Mouse (Mus musculus): ENCODE results near the gene Cdc42bpg. TPM values are rescaled to one million over a fixed set of nuclear protein-coding genes. Genes with fewer than 3 reads are reported as not detected.
"Not testable (repeated sequence)": the region's sequence is repeated elsewhere in the genome, so short reads cannot be mapped to it uniquely, and the experiment has no call there.

Cdc42bpg gene
- polyA plus RNA-seq, 1 experiment from 2014 or later, result 1.0 TPM

GRCm38 (mm10) chr19:6305517-6306115, 640 bp upstream of the Cdc42bpg start:
- DNase-seq (ENCODE audit: low spot score) (no peak), ATAC-seq (replicated peaks; ENCODE audit: low FRiP score, low read depth) (no peak)
- peak overlapping the region; percentile 65 for H3K4me3 ChIP-seq (replicated peaks; ENCODE audit: low read depth, low read length)
- no peak for TF ChIP-seq CTCF (IDR thresholded peaks at IDR 0.05; ENCODE audit: low read depth)
- H3K4me1 ChIP-seq (replicated peaks; ENCODE audit: insufficient read depth, low read length), result peaks cover 15% of the 10 kb centered on the region; the same call in 1 of the 2 replicates
- peaks cover 11% of the 10 kb centered on the region; the same call in 1 of the 2 replicates for H3K36me3 ChIP-seq (ENCODE audit: insufficient read depth, low read length)
- H3K27ac ChIP-seq, result no peak overlapping the region; the same call in 1 of the 2 replicates
- 57% methylated on average over 8 of the region's 8 CpGs for whole genome bisulfite sequencing
- H3K9ac ChIP-seq (ENCODE audit: low read depth, low read length), result peak overlapping the region; percentile 71
- no peaks in the 10 kb centered on the region for H3K27me3 ChIP-seq (ENCODE audit: insufficient read depth, low read length)
- H3K4me2 ChIP-seq (ENCODE audit: low read length), result peak overlapping the region; percentile 71
- no peaks in the 10 kb centered on the region for H3K9me3 ChIP-seq (replicated peaks; ENCODE audit: low read length)

GRCm38 (mm10) chr19:6306586-6306985, 330 bp downstream of the Cdc42bpg start:
- Histone ChIP-seq H3K4me2 (ENCODE audit: low read length) (peak overlapping the region; percentile 71), H3K9me3 (replicated peaks; ENCODE audit: low read length) (no peaks in the 10 kb centered on the region), H3K4me1 (replicated peaks; ENCODE audit: insufficient read depth, low read length) (peaks cover 15% of the 10 kb centered on the region; the same call in 1 of the 2 replicates), H3K4me3 (replicated peaks; ENCODE audit: low read depth, low read length) (peak overlapping the region; percentile 65), H3K36me3 (ENCODE audit: insufficient read depth, low read length) (peaks cover 17% of the 10 kb centered on the region; the same call in 1 of the 2 replicates), H3K27me3 (ENCODE audit: insufficient read depth, low read length) (no peaks in the 10 kb centered on the region), H3K9ac (ENCODE audit: low read depth, low read length) (peak overlapping the region; percentile 71), H3K27ac (peak overlapping the region; percentile 80)
- TF ChIP-seq CTCF (IDR thresholded peaks at IDR 0.05; ENCODE audit: low read depth), result peak; percentile 80
- WGBS, result under 1% methylated on average over 25 of the region's 34 CpGs
- DNase-seq (ENCODE audit: low spot score) (peak; percentile 85), ATAC-seq (replicated peaks; ENCODE audit: low FRiP score, low read depth) (peak; percentile 74)

- WGBS, result 81% methylated on average over 9 of the region's 9 CpGs
- Histone ChIP-seq H3K9me3 (replicated peaks; ENCODE audit: low read length) (no peaks in the 10 kb centered on the region), H3K27me3 (ENCODE audit: insufficient read depth, low read length) (no peaks in the 10 kb centered on the region), H3K4me3 (replicated peaks; ENCODE audit: low read depth, low read length) (no peak overlapping the region), H3K4me1 (replicated peaks; ENCODE audit: insufficient read depth, low read length) (peaks cover 15% of the 10 kb centered on the region; the same call in 1 of the 2 replicates), H3K4me2 (ENCODE audit: low read length) (peak overlapping the region; percentile 71; the same call in 1 of the 2 replicates), H3K9ac (ENCODE audit: low read depth, low read length) (no peak overlapping the region), H3K27ac (no peak overlapping the region), H3K36me3 (ENCODE audit: insufficient read depth, low read length) (peaks cover 19% of the 10 kb centered on the region; the same call in 1 of the 2 replicates)
- no peak for DNase-seq (ENCODE audit: low spot score)
- no peak for ATAC-seq (replicated peaks; ENCODE audit: low FRiP score, low read depth)
- no peak for TF ChIP-seq CTCF (IDR thresholded peaks at IDR 0.05; ENCODE audit: low read depth)
Measured at GRCm38 (mm10) chr19:6307733-6308531, 1.7 kb downstream of the Cdc42bpg start.

- no peak for ATAC-seq (replicated peaks; ENCODE audit: low FRiP score, low read depth)
- Histone ChIP-seq H3K9ac (ENCODE audit: low read depth, low read length) (no peak overlapping the region), H3K9me3 (replicated peaks; ENCODE audit: low read length) (no peaks in the 10 kb centered on the region), H3K27me3 (ENCODE audit: insufficient read depth, low read length) (no peaks in the 10 kb centered on the region), H3K27ac (no peak overlapping the region), H3K4me2 (ENCODE audit: low read length) (no peak overlapping the region), H3K36me3 (ENCODE audit: insufficient read depth, low read length) (peaks cover 40% of the 10 kb centered on the region), H3K4me1 (replicated peaks; ENCODE audit: insufficient read depth, low read length) (peaks cover 15% of the 10 kb centered on the region; the same call in 1 of the 2 replicates), H3K4me3 (replicated peaks; ENCODE audit: low read depth, low read length) (no peak overlapping the region)
- 92% methylated on average over 5 of the region's 5 CpGs for WGBS
- DNase-seq (ENCODE audit: low spot score), result no peak
- no peak for TF ChIP-seq CTCF (IDR thresholded peaks at IDR 0.05; ENCODE audit: low read depth)
Measured at GRCm38 (mm10) chr19:6310181-6310580, 3.9 kb downstream of the Cdc42bpg start.

- 93% methylated on average over 3 of the region's 3 CpGs for WGBS
- H3K9ac ChIP-seq (ENCODE audit: low read depth, low read length); H3K4me2 ChIP-seq (ENCODE audit: low read length); H3K9me3 ChIP-seq (replicated peaks; ENCODE audit: low read length); ATAC-seq (replicated peaks; ENCODE audit: low FRiP score, low read depth); DNase-seq (ENCODE audit: low spot score); H3K4me3 ChIP-seq (replicated peaks; ENCODE audit: low read depth, low read length); H3K27me3 ChIP-seq (ENCODE audit: insufficient read depth, low read length); H3K27ac ChIP-seq: not testable (repeated sequence)
- peaks cover 14% of the 10 kb centered on the region; the same call in 1 of the 2 replicates for H3K4me1 ChIP-seq (replicated peaks; ENCODE audit: insufficient read depth, low read length)
- H3K36me3 ChIP-seq (ENCODE audit: insufficient read depth, low read length), result peaks cover 52% of the 10 kb centered on the region
Measured at GRCm38 (mm10) chr19:6311783-6312182, 5.5 kb downstream of the Cdc42bpg start.

- H3K36me3 ChIP-seq (ENCODE audit: insufficient read depth, low read length), result peaks cover 71% of the 10 kb centered on the region
- H3K9me3 ChIP-seq (replicated peaks; ENCODE audit: low read length), result no peaks in the 10 kb centered on the region
- WGBS, result 86% methylated on average over 8 of the region's 8 CpGs
Measured at GRCm38 (mm10) chr19:6313796-6314195, 7.5 kb downstream of the Cdc42bpg start.

More at GRCm38 (mm10) chr19:6313796-6314195, 7.5 kb downstream of the Cdc42bpg start:
- no peak overlapping the region for H3K4me2 ChIP-seq (ENCODE audit: low read length)
- H3K27ac ChIP-seq, result no peak overlapping the region
- no peaks in the 10 kb centered on the region for H3K4me1 ChIP-seq (replicated peaks; ENCODE audit: insufficient read depth, low read length)
- no peak for DNase-seq (ENCODE audit: low spot score)
- no peak for ATAC-seq (replicated peaks; ENCODE audit: low FRiP score, low read depth)
- TF ChIP-seq CTCF (IDR thresholded peaks at IDR 0.05; ENCODE audit: low read depth), result no peak
- no peaks in the 10 kb centered on the region for H3K27me3 ChIP-seq (ENCODE audit: insufficient read depth, low read length)
- H3K4me3 ChIP-seq (replicated peaks; ENCODE audit: low read depth, low read length), result no peak overlapping the region
- no peak overlapping the region for H3K9ac ChIP-seq (ENCODE audit: low read depth, low read length)
